In the genomic region with DNA sequence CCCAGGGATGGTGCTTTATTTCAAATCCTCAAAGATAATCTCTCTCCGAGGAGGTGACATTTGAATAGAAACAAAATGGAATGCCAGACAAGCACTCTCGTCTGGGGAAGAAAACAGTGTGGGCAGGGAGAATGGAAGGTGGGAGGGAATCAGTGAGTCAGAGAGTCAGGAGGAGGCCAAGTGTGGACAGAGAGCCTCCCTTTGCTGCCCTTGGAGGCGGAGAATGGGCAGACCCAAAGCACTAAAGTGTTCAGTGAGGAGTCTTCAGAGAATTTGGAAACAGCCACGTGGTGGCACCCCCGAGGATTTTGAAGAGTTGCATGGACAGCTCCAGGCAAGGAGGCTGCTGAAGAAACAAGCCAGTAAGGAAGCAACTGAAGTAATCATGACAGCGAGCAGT, we compare ENCODE assay signal across 13 mouse cellular contexts.
DNase-seq lines count a peak whose midpoint lies in the region; ATAC-seq and TF ChIP-seq lines count a peak whose summit lies in the region.
"Had no signal": no experiment of that assay in that cellular context is flagged by ENCODE, and none has a peak within 500 bp of the region (broad histone marks: within the 10 kb centered on the region; RNA-seq: fewer than 3 reads in every experiment).

No protein-coding gene starts in this region.

- no peak overlapping the region for H3K4me2 ChIP-seq in heart, postnatal 0 days (ENCODE audit: low read depth, low read length)
- H3K4me2 ChIP-seq in heart, embryonic 12.5 days, result no peak overlapping the region
- H3K4me2 ChIP-seq: embryonic facial prominence, embryonic 13.5 days; forebrain, embryonic 13.5 days; limb, embryonic 15.5 days had no signal

- no peaks in the 10 kb centered on the region for H3K36me3 ChIP-seq in heart, postnatal 0 days (replicated peaks; ENCODE audit: control insufficient read depth, insufficient read depth, low read length)
- no peaks in the 10 kb centered on the region for H3K36me3 ChIP-seq in heart, embryonic 12.5 days
- H3K36me3 ChIP-seq: embryonic facial prominence, embryonic 13.5 days; limb, embryonic 15.5 days had no signal

- H3K27ac ChIP-seq in heart, postnatal 0 days (ENCODE audit: low read depth), result no peak overlapping the region
- no peak overlapping the region for H3K27ac ChIP-seq in heart, embryonic 12.5 days (ENCODE audit: poor library complexity, severe bottlenecking)
- H3K27ac ChIP-seq: embryonic facial prominence, embryonic 13.5 days; forebrain, embryonic 13.5 days; limb, embryonic 15.5 days had no signal

- no peaks in the 10 kb centered on the region for H3K27me3 ChIP-seq in heart, postnatal 0 days (ENCODE audit: control insufficient read depth, insufficient read depth, low read length)
- H3K27me3 ChIP-seq in heart, embryonic 12.5 days (replicated peaks), result no peaks in the 10 kb centered on the region
- H3K27me3 ChIP-seq: embryonic facial prominence, embryonic 13.5 days; forebrain, embryonic 13.5 days; limb, embryonic 15.5 days had no signal

- no peak for ATAC-seq in heart, postnatal 0 days (ENCODE audit: insufficient read depth, low read depth)
- ATAC-seq in heart, embryonic 12.5 days (ENCODE audit: insufficient number of reproducible peaks, low FRiP score), result no peak
- ATAC-seq in granulocyte monocyte progenitor cell, adult 5-6 weeks (replicated peaks; ENCODE audit: poor library complexity, severe bottlenecking), result no peak
- ATAC-seq: forebrain, embryonic 13.5 days had no signal

- peak; percentile 15 for DNase-seq in heart, postnatal 0 days (ENCODE audit: low spot score)
- peak; percentile 56 to 62 for DNase-seq in right cerebral cortex, adult 2 months (ENCODE audit: low spot score in 2 of 2)
- DNase-seq in right cerebral cortex, postnatal 14 days, result no peak
- peak; percentile 61 to 68 for DNase-seq in frontal cortex, postnatal 36 days (ENCODE audit: low spot score in 2 of 2)
- peak; percentile 40 for DNase-seq in right cerebral cortex, postnatal 25 days
- no peak for DNase-seq in spleen, postnatal 36 days (ENCODE audit: low spot score in 2 of 2)
- DNase-seq: cerebellum, postnatal 25 days; heart, postnatal 4 days had no signal

- H3K9me3 ChIP-seq in heart, postnatal 0 days (replicated peaks; ENCODE audit: control insufficient read depth, low read length), result no peaks in the 10 kb centered on the region
- no peaks in the 10 kb centered on the region for H3K9me3 ChIP-seq in heart, embryonic 12.5 days (replicated peaks)
- H3K9me3 ChIP-seq: embryonic facial prominence, embryonic 13.5 days; forebrain, embryonic 13.5 days; limb, embryonic 15.5 days had no signal

- no peak overlapping the region for H3K4me3 ChIP-seq in heart, postnatal 0 days (ENCODE audit: low read depth, low read length)
- H3K4me3 ChIP-seq in heart, embryonic 12.5 days, result no peak overlapping the region
- H3K4me3 ChIP-seq: embryonic facial prominence, embryonic 13.5 days; forebrain, embryonic 13.5 days; limb, embryonic 15.5 days had no signal

- TF ChIP-seq CTCF in heart, postnatal 0 days (IDR thresholded peaks at IDR 0.05; ENCODE audit: low read depth), result no peak

- TF ChIP-seq EP300 in heart, postnatal 0 days (IDR thresholded peaks at IDR 0.05; ENCODE audit: low read depth), result no peak

- no peaks in the 10 kb centered on the region for H3K4me1 ChIP-seq in heart, postnatal 0 days (ENCODE audit: control insufficient read depth, insufficient read depth)
- H3K4me1 ChIP-seq in heart, embryonic 12.5 days (replicated peaks), result peaks cover 6% of the 10 kb centered on the region; the same call in 1 of the 2 replicates
- H3K4me1 ChIP-seq: embryonic facial prominence, embryonic 13.5 days; forebrain, embryonic 13.5 days had no signal

- WGBS in heart, postnatal 0 days, result 46% methylated on average over 6 of the region's 6 CpGs
- WGBS in heart, embryonic 12.5 days, result 50% methylated on average over 6 of the region's 6 CpGs

- no peak overlapping the region for H3K9ac ChIP-seq in heart, postnatal 0 days (replicated peaks; ENCODE audit: low read depth, low read length)
- no peak overlapping the region for H3K9ac ChIP-seq in heart, embryonic 12.5 days
- H3K9ac ChIP-seq: embryonic facial prominence, embryonic 13.5 days; forebrain, embryonic 13.5 days; limb, embryonic 15.5 days had no signal

Comparison
In these comparisons a context has a peak if more than half of its experiments do, and no peak if none do; other contexts are left out.
1. DNase-seq: peak in heart, postnatal 0 days (single experiment), right cerebral cortex, adult 2 months (2 of 2), frontal cortex, postnatal 36 days (2 of 2) and right cerebral cortex, postnatal 25 days (single experiment); none in right cerebral cortex, postnatal 14 days (single experiment) and spleen, postnatal 36 days (0 of 2).